Mouse (Mus musculus) lung, adult 2 months (tissue): Measurements from ENCODE around the gene Slc44a1. TPM values are rescaled to one million over a fixed set of nuclear protein-coding genes. Genes with fewer than 3 reads are reported as not detected.

ENCODE experiments used
- DNase-seq: peaks from one replicate; pipeline ENCODE4 v3.0.0; 2022
- H3K4me1 ChIP-seq: fragments of 200-500 bp; 2 replicates; pipeline ENCODE4 v1.6.1; 2011; ENCODE audit warnings: low read length; ENCODE audit not compliant: control insufficient read depth, insufficient read depth
- H3K4me3 ChIP-seq: fragments of 200-500 bp; replicated peaks from 2 replicates; pipeline ENCODE3; 2011; ENCODE audit warnings: low read depth, mild to moderate bottlenecking, control low read depth, low read length; ENCODE audit errors: extremely low read depth
- CTCF ChIP-seq: fragments of 200-500 bp; IDR thresholded peaks from 2 replicates; pipeline ENCODE4 v1.5.1; 2011; ENCODE audit warnings: mild to moderate bottlenecking, low read length, control low read depth; ENCODE audit not compliant: insufficient read depth
- POLR2A ChIP-seq: fragments of 200-500 bp; IDR thresholded peaks from 2 replicates; pipeline ENCODE4 v1.6.1; 2011; ENCODE audit warnings: low read depth, mild to moderate bottlenecking, control low read depth, low read length, borderline replicate concordance; ENCODE audit errors: extremely low read depth
- WGBS: fragments of 180-500 bp; shearing (Covaris S2); methylation state at CpG from one replicate; pipeline ENCODE4 v1.1.7; 2018; 5-methylcytosine and 5-hydroxymethylcytosine counted together
- polyA plus RNA-seq: library from polyadenylated mRNA; depleted of rRNA; stranded (reverse); fragments of >200 nt; gene quantifications from 2 replicates; pipeline ENCODE4 v1.2.3, GENCODE M21; 2012

Gene Slc44a1
- polyA plus RNA-seq, 1 experiment, result 45.2 TPM

- WGBS, result 74% methylated on average over 8 of the region's 8 CpGs
- TF ChIP-seq CTCF, result no peak
- no peak for TF ChIP-seq POLR2A
- Histone ChIP-seq H3K4me3 (no peak overlapping the region), H3K4me1 (no peaks in the 10 kb centered on the region)
- DNase-seq, result no peak
These were observed 31.4 kb upstream of the Slc44a1 start for GRCm38 (mm10) chr4:53408821-53409220.

- WGBS, result 24% methylated on average over 5 of the region's 5 CpGs
- TF ChIP-seq POLR2A, result no peak
- TF ChIP-seq CTCF, result no peak
- Histone ChIP-seq H3K4me3 (no peak overlapping the region), H3K4me1 (no peaks in the 10 kb centered on the region)
- no peak for DNase-seq
These were observed 30.6 kb upstream of the Slc44a1 start for GRCm38 (mm10) chr4:53409526-53410085.

GRCm38 (mm10) chr4:53410752-53411151 lies 29.5 kb upstream of the Slc44a1 start:
- no peak for DNase-seq
- H3K4me3 ChIP-seq, result no peak overlapping the region
- no peaks in the 10 kb centered on the region for H3K4me1 ChIP-seq
- TF ChIP-seq POLR2A, result no peak
- no peak for TF ChIP-seq CTCF
- WGBS, result 64% methylated on average over 5 of the region's 5 CpGs

GRCm38 (mm10) chr4:53411958-53412870 lies 28.0 kb upstream of the Slc44a1 start:
- TF ChIP-seq CTCF (no peak), POLR2A (no peak)

GRCm38 (mm10) chr4:53412991-53413390 lies 27.2 kb upstream of the Slc44a1 start:
- 73% methylated on average over 6 of the region's 6 CpGs for WGBS
- DNase-seq, result no peak
- no peak overlapping the region for H3K4me3 ChIP-seq

More at GRCm38 (mm10) chr4:53411958-53412870, 28.0 kb upstream of the Slc44a1 start:
- Histone ChIP-seq H3K4me1 (no peaks in the 10 kb centered on the region), H3K4me3 (no peak overlapping the region)
- 81% methylated on average over 9 of the region's 9 CpGs for WGBS
- no peak for DNase-seq

GRCm38 (mm10) chr4:53414031-53414797 lies 26.0 kb upstream of the Slc44a1 start:
- no peaks in the 10 kb centered on the region for H3K4me1 ChIP-seq
- no peak overlapping the region for H3K4me3 ChIP-seq
- TF ChIP-seq CTCF (no peak), POLR2A (no peak)
- no peak for DNase-seq
- 77% methylated on average over 9 of the region's 9 CpGs for WGBS

More at GRCm38 (mm10) chr4:53412991-53413390, 27.2 kb upstream of the Slc44a1 start:
- no peaks in the 10 kb centered on the region for H3K4me1 ChIP-seq
- no peak for TF ChIP-seq POLR2A
- TF ChIP-seq CTCF, result no peak

GRCm38 (mm10) chr4:53415873-53416637 lies 24.2 kb upstream of the Slc44a1 start:
- no peak for DNase-seq
- no peak overlapping the region for H3K4me3 ChIP-seq

GRCm38 (mm10) chr4:53416928-53417327 lies 23.3 kb upstream of the Slc44a1 start:
- WGBS, result 51% methylated on average over 7 of the region's 7 CpGs
- Histone ChIP-seq H3K4me1 (no peaks in the 10 kb centered on the region), H3K4me3 (no peak overlapping the region)
- no peak for DNase-seq
- TF ChIP-seq CTCF (no peak), POLR2A (no peak)

More at GRCm38 (mm10) chr4:53415873-53416637, 24.2 kb upstream of the Slc44a1 start:
- no peaks in the 10 kb centered on the region for H3K4me1 ChIP-seq
- TF ChIP-seq CTCF, result no peak
- TF ChIP-seq POLR2A, result no peak
- WGBS, result 55% methylated on average over 9 of the region's 10 CpGs
